Mouse (Mus musculus) neural tube, embryonic 11.5 days (tissue): ENCODE measurements at regions not wholly inside any gene's neighbourhood (a gene's known extent, or its start where the extent isn't known, plus 50 kb on each side); places are given as distances from the start of the nearest gene placed in this dataset.

ENCODE experiments used
- ATAC-seq: fragments of 200-750 bp; cut with Nextera tagmentation; 2 replicates; pipeline ENCODE4 v1.8.0; 2017; ENCODE audit warnings: moderate number of reproducible peaks, mild to moderate bottlenecking, moderate TSS enrichment, moderate library complexity; ENCODE audit not compliant: insufficient read depth, low FRiP score, low TSS enrichment
- DNase-seq: peaks from one replicate; pipeline ENCODE4 v3.0.0-alpha.2; 2015; ENCODE audit warnings: low spot score
- H3K27ac ChIP-seq: fragments of 300-500 bp; sonication (generic); 2 replicates; pipeline ENCODE4 v1.5.1; 2014; ENCODE audit warnings: low read depth, mild to moderate bottlenecking, low read length
- H3K27me3 ChIP-seq: fragments of 300-500 bp; sonication (generic); 2 replicates; pipeline ENCODE4 v1.6.1; 2014; ENCODE audit warnings: mild to moderate bottlenecking, low read length, mixed read lengths; ENCODE audit not compliant: control insufficient read depth, insufficient read depth
- H3K36me3 ChIP-seq: fragments of 300-500 bp; sonication (generic); 2 replicates; pipeline ENCODE4 v1.6.1; 2014; ENCODE audit warnings: mild to moderate bottlenecking, low read length, moderate library complexity, mixed read lengths; ENCODE audit not compliant: control insufficient read depth, insufficient read depth
- H3K4me1 ChIP-seq: fragments of 300-500 bp; sonication (generic); 2 replicates; pipeline ENCODE4 v1.6.1; 2014; ENCODE audit warnings: low read length, mixed read lengths; ENCODE audit not compliant: control insufficient read depth, insufficient read depth
- H3K4me2 ChIP-seq: fragments of 300-500 bp; sonication (generic); 2 replicates; pipeline ENCODE4 v1.6.1; 2014; ENCODE audit warnings: low read depth, mild to moderate bottlenecking, moderate library complexity
- H3K4me3 ChIP-seq: fragments of 300-500 bp; sonication (generic); 2 replicates; pipeline ENCODE4 v1.5.1; 2014; ENCODE audit warnings: low read depth, low read length
- H3K9ac ChIP-seq: fragments of 300-500 bp; sonication (generic); 2 replicates; pipeline ENCODE4 v1.6.1; 2014; ENCODE audit warnings: mild to moderate bottlenecking, low read length
- H3K9me3 ChIP-seq: fragments of 300-500 bp; sonication (generic); 2 replicates; pipeline ENCODE4 v1.6.1; 2016; ENCODE audit warnings: low read length; ENCODE audit not compliant: control insufficient read depth
- WGBS: fragments of 180-500 bp; shearing (Covaris S2); extraction: QIAGEN DNeasy Blood & Tissue Kit; methylation state at CpG from one replicate; pipeline ENCODE4 v1.1.7; 2014; 5-methylcytosine and 5-hydroxymethylcytosine counted together

GRCm38 (mm10) chr3:40138671-40139070 is 392.4 kb upstream of the Intu start:
- Histone ChIP-seq H3K36me3 (no peaks in the 10 kb centered on the region), H3K9me3 (no peaks in the 10 kb centered on the region), H3K27me3 (no peaks in the 10 kb centered on the region), H3K4me1 (no peaks in the 10 kb centered on the region), H3K27ac (no peak overlapping the region), H3K4me3 (no peak overlapping the region), H3K4me2 (no peak overlapping the region), H3K9ac (no peak overlapping the region)
- WGBS: 85% methylated on average over 5 of the region's 5 CpGs
- no peak for ATAC-seq
- DNase-seq: no peak

- H3K4me3 ChIP-seq: no peak overlapping the region
- no peaks in the 10 kb centered on the region for H3K4me1 ChIP-seq
- H3K27ac ChIP-seq: no peak overlapping the region
- H3K27me3 ChIP-seq: no peaks in the 10 kb centered on the region
- no peak overlapping the region for H3K4me2 ChIP-seq
- no peaks in the 10 kb centered on the region for H3K36me3 ChIP-seq
- no peak for DNase-seq
- WGBS: 92% methylated on average over 5 of the region's 5 CpGs
- no peak overlapping the region for H3K9ac ChIP-seq
- no peak for ATAC-seq
- no peaks in the 10 kb centered on the region for H3K9me3 ChIP-seq
Measured at GRCm38 (mm10) chr3:40142229-40142628, 388.9 kb upstream of the Intu start.

- DNase-seq (no peak), ATAC-seq (no peak)
- Histone ChIP-seq H3K4me3 (no peak overlapping the region), H3K9ac (no peak overlapping the region), H3K9me3 (no peaks in the 10 kb centered on the region), H3K4me1 (no peaks in the 10 kb centered on the region), H3K27me3 (no peaks in the 10 kb centered on the region), H3K27ac (no peak overlapping the region), H3K36me3 (no peaks in the 10 kb centered on the region), H3K4me2 (no peak overlapping the region)
- 77% methylated on average over 6 of the region's 6 CpGs for WGBS
Measured at GRCm38 (mm10) chr3:40158631-40159030, 372.5 kb upstream of the Intu start.

DNA sequence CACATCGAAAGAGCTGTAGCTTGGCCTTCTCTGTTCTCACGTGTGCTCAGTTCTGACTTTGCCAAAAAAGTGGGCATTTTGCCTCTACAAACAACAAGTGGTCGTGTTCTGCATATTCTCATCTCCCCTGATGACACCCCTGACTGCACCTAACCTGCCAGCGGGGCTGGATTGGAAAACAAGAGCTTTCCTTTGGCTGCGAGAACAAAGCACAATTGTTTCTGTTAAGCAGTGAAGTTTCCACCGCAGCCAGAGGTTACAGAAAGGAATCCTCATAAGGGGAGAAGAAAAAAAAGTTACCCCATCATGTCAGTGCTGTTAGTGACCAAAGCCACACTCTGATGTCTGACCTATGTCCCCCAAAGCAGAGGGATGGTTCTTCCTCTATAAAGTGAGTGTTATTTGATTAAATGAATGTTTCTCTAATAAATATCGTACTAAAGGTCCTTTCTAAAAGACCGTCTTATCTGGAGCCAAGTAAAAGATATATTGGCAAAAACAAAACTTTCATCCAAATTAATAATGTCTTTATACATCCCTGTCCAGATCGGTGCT is 371.4 kb upstream of the Intu start:
- ATAC-seq: no peak

GRCm38 (mm10) chr3:40164181-40164580 is 366.9 kb upstream of the Intu start:
- Histone ChIP-seq H3K4me1 (no peaks in the 10 kb centered on the region), H3K9ac (no peak overlapping the region), H3K4me2 (no peak overlapping the region), H3K27ac (no peak overlapping the region), H3K9me3 (no peaks in the 10 kb centered on the region), H3K27me3 (no peaks in the 10 kb centered on the region), H3K4me3 (no peak overlapping the region), H3K36me3 (no peaks in the 10 kb centered on the region)
- 84% methylated on average over 1 of the region's 1 CpGs for WGBS
- DNase-seq (no peak), ATAC-seq (no peak)

More for the DNA sequence above, 371.4 kb upstream of the Intu start:
- H3K4me1 ChIP-seq: no peaks in the 10 kb centered on the region
- no peaks in the 10 kb centered on the region for H3K36me3 ChIP-seq
- no peaks in the 10 kb centered on the region for H3K27me3 ChIP-seq
- no peak overlapping the region for H3K27ac ChIP-seq
- WGBS: 74% methylated on average over 9 of the region's 9 CpGs
- no peak overlapping the region for H3K4me3 ChIP-seq
- H3K4me2 ChIP-seq: no peak overlapping the region
- no peaks in the 10 kb centered on the region for H3K9me3 ChIP-seq
- DNase-seq: no peak
- no peak overlapping the region for H3K9ac ChIP-seq

GRCm38 (mm10) chr3:40167970-40168626 is 363.0 kb upstream of the Intu start:
- H3K4me2 ChIP-seq: no peak overlapping the region
- ATAC-seq (no peak), DNase-seq (no peak)
- H3K9ac ChIP-seq: no peak overlapping the region
- no peaks in the 10 kb centered on the region for H3K36me3 ChIP-seq
- H3K27ac ChIP-seq: no peak overlapping the region
- H3K27me3 ChIP-seq: no peaks in the 10 kb centered on the region
- H3K4me3 ChIP-seq: no peak overlapping the region
- H3K4me1 ChIP-seq: no peaks in the 10 kb centered on the region
- 84% methylated on average over 12 of the region's 12 CpGs for WGBS
- no peaks in the 10 kb centered on the region for H3K9me3 ChIP-seq

DNA sequence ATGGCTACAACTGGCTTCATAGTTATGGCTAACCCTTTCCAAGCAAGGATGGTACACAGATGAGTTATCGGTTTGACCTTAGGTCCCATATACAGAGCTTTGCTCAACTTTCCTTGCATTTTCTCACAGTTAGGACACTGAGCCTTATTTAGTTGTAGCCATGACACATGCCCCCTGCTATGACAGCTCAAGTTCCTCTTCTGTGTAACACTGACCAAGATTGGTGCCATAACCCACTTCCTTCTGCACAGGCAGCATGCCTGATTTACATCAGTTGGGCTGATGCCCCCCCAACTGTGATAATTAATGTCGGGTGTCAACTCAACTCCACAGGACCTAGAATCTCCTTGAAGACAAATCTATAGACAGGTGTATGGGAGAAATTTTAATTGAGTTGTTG is 361.5 kb upstream of the Intu start:
- WGBS: 89% methylated on average over 2 of the region's 2 CpGs

GRCm38 (mm10) chr3:40179726-40180317 is 351.3 kb upstream of the Intu start:
- DNase-seq: no peak

More for the DNA sequence above, 361.5 kb upstream of the Intu start:
- H3K9ac ChIP-seq: no peak overlapping the region
- DNase-seq (no peak), ATAC-seq (no peak)
- no peaks in the 10 kb centered on the region for H3K4me1 ChIP-seq
- no peak overlapping the region for H3K27ac ChIP-seq
- no peak overlapping the region for H3K4me2 ChIP-seq
- no peaks in the 10 kb centered on the region for H3K27me3 ChIP-seq
- no peaks in the 10 kb centered on the region for H3K36me3 ChIP-seq
- H3K4me3 ChIP-seq: no peak overlapping the region
- no peaks in the 10 kb centered on the region for H3K9me3 ChIP-seq

More at GRCm38 (mm10) chr3:40179726-40180317, 351.3 kb upstream of the Intu start:
- Histone ChIP-seq H3K27me3 (no peaks in the 10 kb centered on the region), H3K4me3 (no peak overlapping the region), H3K36me3 (no peaks in the 10 kb centered on the region), H3K9ac (no peak overlapping the region), H3K27ac (no peak overlapping the region), H3K4me2 (no peak overlapping the region), H3K4me1 (no peaks in the 10 kb centered on the region), H3K9me3 (no peaks in the 10 kb centered on the region)
- 84% methylated on average over 3 of the region's 3 CpGs for WGBS
- no peak for ATAC-seq
